Mouse (Mus musculus) cerebellum, adult 2 months (tissue): ENCODE results near the gene Ankrd13b. TPM values are rescaled to one million over a fixed set of nuclear protein-coding genes. Genes with fewer than 3 reads are reported as not detected.
A peak's percentile ranks its signal among the peaks of the same experiment; 100 is the strongest.

ENCODE experiments used
- DNase-seq, 2 experiments: peaks; one replicate each; pipeline ENCODE4 v3.0.0; 2021
- H3K27ac ChIP-seq: fragments of 200-500 bp; 2 replicates; pipeline ENCODE4 v1.5.1; 2012; ENCODE audit warnings: low read length, control low read depth, inconsistent platforms; ENCODE audit not compliant: insufficient read depth
- H3K27me3 ChIP-seq: fragments of 200-500 bp; 2 replicates; pipeline ENCODE4 v1.6.1; 2012; ENCODE audit warnings: inconsistent platforms, mild to moderate bottlenecking, low read length, moderate library complexity; ENCODE audit not compliant: control insufficient read depth, insufficient read depth
- H3K4me1 ChIP-seq: fragments of 200-500 bp; 2 replicates; pipeline ENCODE4 v1.6.1; 2011; ENCODE audit warnings: low read length; ENCODE audit not compliant: control insufficient read depth, insufficient read depth
- H3K4me3 ChIP-seq: fragments of 200-500 bp; replicated peaks from 2 replicates; pipeline ENCODE3; 2011; ENCODE audit warnings: mild to moderate bottlenecking, low read depth, low read length, control low read depth; ENCODE audit not compliant: insufficient read depth
- CTCF ChIP-seq: fragments of 200-500 bp; IDR thresholded peaks from 2 replicates; pipeline ENCODE4 v1.5.1; 2011; ENCODE audit warnings: low read depth, mild to moderate bottlenecking, control low read depth, low read length, moderate library complexity, borderline replicate concordance; ENCODE audit not compliant: insufficient read depth
- POLR2A ChIP-seq: fragments of 200-500 bp; IDR thresholded peaks from 2 replicates; pipeline ENCODE4 v1.6.1; 2011; ENCODE audit warnings: low read length, control low read depth, borderline replicate concordance; ENCODE audit not compliant: insufficient read depth
- WGBS: fragments of 180-500 bp; shearing (Covaris S2); methylation state at CpG from one replicate; pipeline ENCODE4 v1.1.7; 2018; 5-methylcytosine and 5-hydroxymethylcytosine counted together
- polyA plus RNA-seq: library from polyadenylated mRNA; depleted of rRNA; stranded (reverse); fragments of >200 nt; gene quantifications from 2 replicates; pipeline ENCODE4 v1.2.3, GENCODE M21; 2012

Gene Ankrd13b
- polyA plus RNA-seq, 1 experiment, result 106 TPM

GRCm38 (mm10) chr11:77519043-77519442, 29.6 kb upstream of the Ankrd13b start, which contains the start of gene Gm10392:
Gm10392 (minus strand) TSS chr11:77519198.
- Histone ChIP-seq H3K4me3 (no peak within 1 kb of the TSS), H3K27me3 (no peaks in the 10 kb centered on the region), H3K27ac (no peak within 1 kb of the TSS), H3K4me1 (no peaks in the 10 kb centered on the region)
- no peak for DNase-seq
- 64% methylated on average over 5 of the region's 5 CpGs for WGBS
- TF ChIP-seq CTCF (no peak), POLR2A (no peak)

GRCm38 (mm10) chr11:77518051-77518798, 28.7 kb upstream of the Ankrd13b start:
- H3K4me1 ChIP-seq, result no peaks in the 10 kb centered on the region
- 74% methylated on average over 27 of the region's 27 CpGs for WGBS
- no peak overlapping the region for H3K27ac ChIP-seq
- TF ChIP-seq CTCF (no peak), POLR2A (no peak)
- H3K4me3 ChIP-seq, result no peak overlapping the region
- H3K27me3 ChIP-seq, result no peaks in the 10 kb centered on the region
- DNase-seq, result no peak

- 90% methylated on average over 5 of the region's 5 CpGs for WGBS
- TF ChIP-seq POLR2A (no peak), CTCF (no peak)
- H3K4me1 ChIP-seq, result no peaks in the 10 kb centered on the region
- no peak overlapping the region for H3K27ac ChIP-seq
- H3K27me3 ChIP-seq, result no peaks in the 10 kb centered on the region
- H3K4me3 ChIP-seq, result no peak overlapping the region
- no peak for DNase-seq
Measured at GRCm38 (mm10) chr11:77516553-77517425, 27.3 kb upstream of the Ankrd13b start.

GRCm38 (mm10) chr11:77515637-77516552, 26.4 kb upstream of the Ankrd13b start, which contains the start of gene Trp53i13:
Trp53i13 (minus strand) TSS chr11:77515980.
- H3K27me3 ChIP-seq, result no peaks in the 10 kb centered on the region
- no peaks in the 10 kb centered on the region for H3K4me1 ChIP-seq
- TF ChIP-seq POLR2A (no peak), CTCF (no peak)
- peak within 1 kb of the TSS; percentile 46 for H3K4me3 ChIP-seq
- no peak for DNase-seq
- H3K27ac ChIP-seq, result no peak within 1 kb of the TSS
- 25% methylated on average over 39 of the region's 39 CpGs for WGBS

GRCm38 (mm10) chr11:77514832-77515636, 25.6 kb upstream of the Ankrd13b start, which contains the start of gene Abhd15:
Abhd15 (plus strand) TSS chr11:77515121.
- Histone ChIP-seq H3K27ac (no peak within 1 kb of the TSS), H3K4me1 (no peaks in the 10 kb centered on the region), H3K27me3 (no peaks in the 10 kb centered on the region), H3K4me3 (peak within 1 kb of the TSS; percentile 46)
- DNase-seq, result peak; percentile 61 to 63
- TF ChIP-seq POLR2A (no peak), CTCF (no peak)
- 1% methylated on average over 72 of the region's 72 CpGs for WGBS

- no peak overlapping the region for H3K27ac ChIP-seq
- TF ChIP-seq POLR2A, result no peak
- no peak for TF ChIP-seq CTCF
- DNase-seq, result no peak
- H3K4me3 ChIP-seq, result no peak overlapping the region
- no peaks in the 10 kb centered on the region for H3K27me3 ChIP-seq
- WGBS, result 37% methylated on average over 19 of the region's 19 CpGs
- H3K4me1 ChIP-seq, result no peaks in the 10 kb centered on the region
Measured at GRCm38 (mm10) chr11:77514281-77514831, 24.9 kb upstream of the Ankrd13b start.

GRCm38 (mm10) chr11:77513811-77514170, 24.3 kb upstream of the Ankrd13b start:
- Histone ChIP-seq H3K4me3 (peak overlapping the region; percentile 86), H3K4me1 (no peaks in the 10 kb centered on the region), H3K27me3 (no peaks in the 10 kb centered on the region), H3K27ac (no peak overlapping the region)
- no peak for DNase-seq
- no peak for TF ChIP-seq CTCF
- no peak for TF ChIP-seq POLR2A
- 29% methylated on average over 10 of the region's 10 CpGs for WGBS
